Mouse (Mus musculus) urinary bladder, postnatal 14 days (tissue): Measurements from ENCODE around the gene Nkx3-2.
A peak's percentile ranks its signal among the peaks of the same experiment; 100 is the strongest.

Source experiments
- DNase-seq: peaks from one replicate; pipeline ENCODE4 v3.0.0; 2021; ENCODE audit warnings: low spot score

Nkx3-2 gene

DNA sequence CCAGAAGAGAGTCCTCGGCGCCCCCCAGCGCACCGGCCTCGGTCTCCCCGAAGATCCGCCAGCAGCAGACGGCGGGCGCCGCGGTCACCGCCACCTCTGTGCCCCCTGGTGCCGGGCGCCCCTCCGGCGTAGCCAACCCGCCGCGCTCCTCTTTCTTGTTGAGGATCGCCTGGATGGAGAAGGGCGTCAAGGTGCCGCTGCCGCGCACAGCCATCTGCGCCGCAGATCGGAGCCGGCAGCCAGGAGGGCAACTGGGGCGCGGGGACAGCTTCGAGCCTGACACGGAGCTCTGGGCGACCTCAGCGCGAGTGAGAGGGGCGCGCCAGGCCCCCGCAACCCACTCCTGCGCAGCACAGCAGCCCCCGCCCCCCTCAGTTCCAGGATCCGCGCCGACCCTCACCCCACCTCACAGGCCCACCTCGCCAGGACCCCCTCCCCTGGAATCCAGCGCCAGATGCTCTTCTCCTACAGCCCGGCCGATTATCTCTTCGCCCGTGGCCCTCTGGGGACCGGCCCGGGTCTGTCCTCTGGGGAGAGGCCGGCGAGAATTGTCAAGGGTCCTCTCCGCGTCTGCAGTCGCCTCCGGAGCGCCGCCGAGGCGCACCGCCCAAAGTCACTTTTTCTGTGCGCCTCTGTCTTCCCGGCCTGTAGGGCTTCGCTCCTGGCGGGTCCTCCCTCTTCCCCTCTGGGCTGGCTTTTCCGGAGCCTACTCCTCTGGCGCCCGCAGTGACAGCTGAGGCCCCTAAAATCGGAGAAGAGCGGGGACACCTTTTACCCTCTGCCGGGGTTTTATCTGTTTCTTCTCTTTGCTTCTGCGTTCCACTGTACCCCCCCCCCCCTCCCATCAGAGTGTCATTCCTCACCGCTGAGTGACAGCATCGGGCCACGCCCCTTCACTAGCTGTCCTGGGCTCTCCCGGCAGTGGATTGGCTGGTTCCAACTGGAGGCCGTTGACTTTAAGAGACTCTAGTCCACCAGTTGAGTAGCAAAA lies at the start of gene Nkx3-2:
Gene Nkx3-2, minus strand, starts transcription at position 771 of the 991 bp plus-strand sequence.
- DNase-seq: no peak

DNA sequence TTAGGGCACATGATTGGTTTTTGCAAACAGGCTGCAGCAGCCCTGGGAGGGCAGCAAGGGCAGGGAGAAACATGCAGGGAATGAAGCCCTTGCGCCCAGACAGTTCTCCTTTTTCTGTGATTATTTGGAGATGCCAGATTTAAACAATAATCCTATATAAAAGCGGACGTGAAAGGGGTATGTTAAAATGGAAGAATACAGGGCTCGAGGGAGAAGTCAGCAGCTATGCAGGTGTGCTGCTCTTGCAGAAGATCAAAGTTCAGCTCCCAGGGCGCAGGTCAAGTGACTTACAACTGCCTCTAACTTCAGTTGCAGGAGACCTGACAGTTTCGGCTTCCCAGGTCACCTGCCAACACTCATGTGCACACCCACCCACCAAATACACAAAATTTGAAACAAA lies 48.2 kb upstream of the Nkx3-2 start:
- DNase-seq: no peak

DNA sequence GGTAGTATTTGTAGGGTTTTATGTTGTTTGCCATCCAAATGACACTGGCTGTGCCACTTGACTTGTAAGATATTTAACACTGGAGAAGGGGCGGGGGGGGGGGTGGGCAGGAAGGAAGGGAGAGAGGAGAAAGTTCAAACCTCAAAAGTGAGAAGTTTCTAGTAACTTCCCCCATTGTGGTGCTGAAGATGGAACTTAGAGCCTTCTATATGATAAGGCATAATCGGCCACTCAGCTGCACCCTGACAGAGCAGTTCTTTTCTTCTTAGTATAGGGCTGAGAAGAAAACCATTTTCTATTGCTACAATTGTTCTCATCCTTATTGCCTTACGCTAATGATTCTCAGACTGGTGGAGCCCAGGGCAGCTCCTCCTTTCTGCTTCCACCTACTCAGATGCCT lies 47.0 kb upstream of the Nkx3-2 start:
- no peak for DNase-seq

DNA sequence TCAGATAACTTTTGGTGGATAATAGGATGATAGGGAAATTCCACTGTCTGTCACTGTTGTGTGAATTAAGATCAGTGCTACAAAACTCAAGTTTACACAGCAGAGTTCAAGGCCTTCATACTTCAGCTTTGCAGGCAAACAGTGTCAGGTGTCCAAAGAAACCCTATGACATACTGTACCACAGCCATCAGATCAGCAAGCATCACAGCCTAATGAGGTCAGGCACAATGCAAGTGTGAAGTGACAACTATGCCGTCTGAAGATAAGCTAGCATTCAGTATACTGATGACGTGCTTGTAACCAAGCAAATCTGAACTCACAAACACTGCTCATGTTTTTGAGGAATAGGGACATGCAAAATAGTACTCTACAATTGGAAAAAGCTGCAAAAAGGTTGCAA lies 43.1 kb upstream of the Nkx3-2 start:
- no peak for DNase-seq

DNA sequence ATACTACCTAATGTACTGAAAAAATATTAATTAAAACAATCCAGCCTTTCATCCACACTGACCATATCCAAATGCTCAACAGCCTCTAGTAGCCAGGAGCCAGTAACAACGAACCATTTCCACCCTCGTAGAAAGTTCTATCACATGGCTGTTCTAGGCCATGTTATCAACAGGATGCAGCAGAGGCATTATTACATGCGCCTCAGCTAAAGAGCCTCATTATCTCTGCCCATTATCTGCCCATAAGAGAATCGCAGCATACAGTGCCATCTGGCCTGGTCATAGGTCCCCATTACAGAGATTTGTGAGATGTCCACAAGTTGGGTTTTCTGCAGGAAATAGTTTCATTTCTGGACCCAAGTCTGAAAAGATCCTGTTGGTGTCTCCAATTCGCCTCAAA lies 41.9 kb upstream of the Nkx3-2 start:
- DNase-seq: no peak

DNA sequence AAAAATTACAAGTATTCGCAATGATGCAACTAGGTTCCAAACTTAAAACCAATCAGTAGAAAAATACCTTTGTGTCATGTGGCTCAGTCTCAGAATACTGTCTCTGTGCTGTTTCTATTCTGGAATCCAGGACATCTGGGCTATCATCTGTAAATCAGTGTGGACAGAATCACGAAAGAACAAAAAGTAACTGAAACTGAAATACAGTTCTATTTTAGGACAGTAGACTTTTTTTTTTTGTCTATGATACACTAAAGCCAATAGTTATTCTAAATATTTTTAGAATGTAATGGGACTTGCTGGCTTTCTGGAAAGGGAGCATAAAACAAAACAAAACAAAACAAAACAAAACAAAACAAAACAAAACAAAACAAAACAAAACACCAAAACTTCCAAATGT lies 40.8 kb upstream of the Nkx3-2 start:
- no peak for DNase-seq

DNA sequence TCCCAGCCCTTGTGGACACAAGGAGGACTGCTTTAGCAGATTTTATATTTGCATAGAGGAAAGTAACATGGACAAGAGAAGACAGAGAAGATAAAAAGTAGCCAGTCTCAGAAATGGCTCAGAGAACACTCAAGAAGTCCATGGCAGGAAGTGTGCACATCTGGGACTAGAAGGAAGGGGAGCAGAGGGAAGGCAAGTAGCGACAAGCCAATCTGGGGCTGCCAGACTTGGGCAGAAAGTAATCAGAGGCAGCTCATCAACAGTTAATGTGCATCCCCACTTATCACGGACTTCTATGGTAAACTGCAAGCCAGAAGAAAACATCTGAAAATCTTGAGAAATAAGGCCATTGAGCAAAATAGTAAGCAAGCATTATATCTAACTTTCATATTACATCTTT lies 40.3 kb upstream of the Nkx3-2 start:
- no peak for DNase-seq

DNA sequence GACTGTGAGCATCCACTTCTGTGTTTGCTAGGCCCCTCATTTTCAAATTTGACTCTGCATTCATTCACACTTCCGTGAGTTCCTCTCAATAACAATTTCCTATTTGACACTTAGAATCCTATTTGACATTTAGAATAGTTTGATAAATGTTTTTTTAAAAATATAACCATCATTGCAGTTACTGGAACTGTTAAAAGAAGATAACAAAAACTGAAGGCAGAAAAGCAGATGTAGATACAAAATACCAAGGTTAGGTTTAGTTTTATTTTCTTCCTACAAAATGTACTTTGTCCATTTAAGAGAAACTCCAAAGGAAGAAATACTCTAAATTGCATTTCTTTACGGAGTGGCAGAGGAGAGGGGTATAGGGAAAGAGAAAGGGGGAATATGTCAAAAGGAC lies 37.3 kb upstream of the Nkx3-2 start:
- DNase-seq: no peak

DNA sequence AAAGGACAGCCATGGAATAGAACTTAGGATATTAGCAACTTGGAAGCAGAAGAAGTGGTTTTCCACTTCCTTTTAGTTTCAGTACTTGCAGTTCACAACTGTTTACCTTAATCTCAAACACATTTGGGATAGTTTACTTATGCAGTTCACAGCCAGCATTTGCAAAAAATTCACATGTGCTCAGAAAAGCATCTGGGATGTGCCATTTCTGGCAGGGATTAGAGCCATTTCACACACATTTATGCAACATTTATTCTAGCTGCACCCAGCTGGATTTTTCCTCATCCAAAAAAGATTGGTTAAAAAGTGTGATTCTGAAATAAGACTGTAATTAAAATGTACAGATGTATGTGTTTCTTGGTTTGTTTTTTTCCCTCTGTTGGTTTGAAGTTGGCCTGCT lies 30.1 kb upstream of the Nkx3-2 start:
- DNase-seq: no peak

DNA sequence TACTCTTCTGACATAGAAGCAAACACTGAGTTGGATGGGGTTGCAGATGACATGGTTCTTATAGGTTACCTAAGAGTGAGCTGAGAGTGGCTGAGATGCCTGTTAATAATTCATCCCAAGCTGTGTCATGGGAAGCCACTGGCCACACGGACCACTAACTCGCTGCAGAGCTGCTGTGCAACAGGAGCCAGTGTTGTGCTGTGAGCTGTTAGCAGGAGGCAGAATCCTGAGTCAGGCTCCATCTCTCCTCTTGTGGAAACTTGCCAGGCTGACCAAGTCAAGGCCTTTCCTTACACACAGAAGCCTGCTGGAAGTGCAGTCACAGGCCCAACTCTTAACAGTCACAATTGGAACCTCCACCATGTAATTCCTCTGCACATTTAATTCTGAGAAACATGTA lies 26.2 kb upstream of the Nkx3-2 start:
- DNase-seq: no peak

DNA sequence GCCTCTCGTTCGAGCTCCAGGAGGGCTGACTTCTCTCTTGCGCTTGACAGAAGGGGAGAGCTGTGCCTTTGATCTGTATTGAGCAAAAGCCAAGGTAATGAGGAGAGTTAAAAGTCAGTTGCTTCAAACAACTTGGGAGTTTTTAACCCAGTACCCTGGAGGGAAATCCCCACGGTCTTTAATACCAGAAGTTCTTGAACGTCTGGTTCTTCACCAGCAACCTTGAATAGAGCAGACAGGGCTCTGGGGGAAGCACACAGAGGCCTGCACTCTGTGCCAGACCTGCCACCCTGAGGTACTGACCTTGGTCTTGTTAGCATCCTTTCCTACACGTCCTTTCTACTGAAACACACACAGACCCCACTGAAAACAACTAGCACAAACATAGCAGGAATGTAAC lies 24.6 kb upstream of the Nkx3-2 start:
- DNase-seq: no peak

DNA sequence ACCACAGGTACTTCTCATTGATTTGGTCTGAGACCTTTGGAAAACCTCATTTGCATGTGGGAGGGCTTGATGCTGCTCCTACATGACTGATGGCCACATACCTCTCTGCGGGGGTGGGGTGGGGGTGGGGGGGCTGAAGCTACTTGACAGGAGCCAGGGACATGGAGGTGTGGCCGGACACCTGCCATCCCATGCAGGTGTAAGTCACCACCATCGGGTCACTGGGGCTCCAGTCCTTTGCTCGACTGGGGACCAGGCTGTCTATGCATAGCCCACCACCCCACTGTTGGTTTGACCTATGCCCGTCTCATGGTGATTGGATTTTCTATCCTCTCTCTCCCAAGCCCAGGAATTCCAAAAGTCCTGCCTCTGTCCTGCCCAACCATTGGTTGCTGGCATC lies 17.6 kb upstream of the Nkx3-2 start:
- DNase-seq: no peak

DNA sequence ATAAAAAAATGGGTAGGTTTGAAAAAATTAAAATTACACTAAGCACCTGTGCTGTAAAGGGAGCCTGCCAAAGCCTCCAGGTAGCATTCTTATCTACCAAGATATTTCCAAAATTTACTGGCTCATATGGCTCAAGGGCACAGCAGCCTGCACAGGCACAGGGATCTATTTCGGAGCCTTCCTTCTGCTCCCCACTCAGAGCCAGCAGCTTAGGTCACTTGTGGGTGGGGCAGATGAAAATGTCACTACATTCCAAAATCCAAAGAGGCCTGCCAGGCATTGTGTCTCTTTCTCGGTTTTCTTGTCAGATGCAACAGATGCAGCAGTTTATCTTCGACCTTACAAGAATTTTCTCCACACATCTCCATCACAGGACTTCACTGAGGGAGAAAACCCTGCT lies 15.7 kb upstream of the Nkx3-2 start:
- DNase-seq: no peak

DNA sequence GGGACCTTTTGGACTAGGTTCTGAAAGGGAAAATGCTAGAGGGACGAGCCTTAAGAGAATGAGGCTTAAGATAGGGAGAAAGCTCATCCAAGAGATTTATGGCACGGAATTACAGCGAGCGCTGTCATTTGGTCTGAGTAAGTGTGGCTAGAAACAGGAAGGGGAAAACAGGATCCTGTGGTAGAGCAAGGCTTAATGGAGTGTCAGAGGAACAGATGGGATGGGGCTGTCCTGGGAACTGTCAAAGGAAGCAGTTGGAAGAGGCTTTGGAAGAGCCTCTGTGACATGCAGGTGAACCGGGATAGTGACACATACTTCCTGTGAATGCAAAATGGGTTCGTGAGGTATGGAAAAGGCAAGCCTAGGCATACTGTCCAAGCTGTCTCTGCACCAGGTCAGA lies 11.4 kb upstream of the Nkx3-2 start:
- DNase-seq: no peak

DNA sequence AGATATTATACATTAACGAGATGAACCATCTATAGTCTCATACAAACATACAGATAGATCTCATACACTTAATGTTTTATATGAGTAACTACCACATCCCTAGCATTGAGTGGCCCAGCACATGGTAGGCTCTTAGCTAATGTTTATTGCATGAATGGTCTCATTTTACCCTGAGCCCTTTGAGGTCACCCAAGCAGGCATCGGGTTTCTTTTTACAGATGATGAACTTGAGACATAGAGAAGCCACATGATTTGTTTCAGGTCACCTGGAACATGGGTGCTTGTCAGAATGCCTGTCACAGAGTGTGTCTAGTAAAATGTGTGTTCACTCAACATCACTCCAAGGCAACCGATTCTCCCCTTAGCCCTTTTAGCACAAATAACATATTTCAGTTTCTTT lies 11.0 kb upstream of the Nkx3-2 start:
- DNase-seq: no peak

DNA sequence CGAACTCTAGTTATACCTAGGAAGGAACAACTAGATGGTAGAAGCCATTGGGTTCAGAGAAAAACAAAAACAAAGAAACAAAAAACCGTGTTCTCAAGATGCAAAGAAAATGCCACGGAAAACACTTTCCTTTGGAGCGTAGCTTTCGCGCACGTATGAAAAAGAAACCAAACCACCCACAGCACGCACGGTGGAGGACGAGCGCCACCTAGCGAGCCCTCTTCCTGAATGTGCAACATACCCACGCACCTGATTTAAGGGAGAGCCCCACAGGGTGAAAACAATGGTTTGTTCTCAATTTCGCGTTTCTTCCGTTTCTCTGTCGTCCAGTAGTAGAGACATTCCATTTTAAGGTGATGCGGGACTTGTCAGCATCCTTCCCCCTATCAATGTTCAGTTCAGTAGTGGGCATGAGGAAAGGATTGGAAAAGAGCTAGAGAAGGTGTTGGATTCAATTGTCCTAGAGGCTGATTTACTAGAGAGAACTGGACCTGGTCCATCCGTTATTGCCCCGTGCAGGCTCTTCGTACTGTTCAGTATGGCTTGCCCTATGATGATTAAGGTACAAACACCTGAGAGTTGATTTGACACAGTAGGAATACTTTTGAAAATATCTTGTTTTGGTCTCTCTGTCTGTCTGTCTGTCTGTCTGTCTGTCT lies 4.2 kb upstream of the Nkx3-2 start:
- DNase-seq: peak; percentile 89

DNA sequence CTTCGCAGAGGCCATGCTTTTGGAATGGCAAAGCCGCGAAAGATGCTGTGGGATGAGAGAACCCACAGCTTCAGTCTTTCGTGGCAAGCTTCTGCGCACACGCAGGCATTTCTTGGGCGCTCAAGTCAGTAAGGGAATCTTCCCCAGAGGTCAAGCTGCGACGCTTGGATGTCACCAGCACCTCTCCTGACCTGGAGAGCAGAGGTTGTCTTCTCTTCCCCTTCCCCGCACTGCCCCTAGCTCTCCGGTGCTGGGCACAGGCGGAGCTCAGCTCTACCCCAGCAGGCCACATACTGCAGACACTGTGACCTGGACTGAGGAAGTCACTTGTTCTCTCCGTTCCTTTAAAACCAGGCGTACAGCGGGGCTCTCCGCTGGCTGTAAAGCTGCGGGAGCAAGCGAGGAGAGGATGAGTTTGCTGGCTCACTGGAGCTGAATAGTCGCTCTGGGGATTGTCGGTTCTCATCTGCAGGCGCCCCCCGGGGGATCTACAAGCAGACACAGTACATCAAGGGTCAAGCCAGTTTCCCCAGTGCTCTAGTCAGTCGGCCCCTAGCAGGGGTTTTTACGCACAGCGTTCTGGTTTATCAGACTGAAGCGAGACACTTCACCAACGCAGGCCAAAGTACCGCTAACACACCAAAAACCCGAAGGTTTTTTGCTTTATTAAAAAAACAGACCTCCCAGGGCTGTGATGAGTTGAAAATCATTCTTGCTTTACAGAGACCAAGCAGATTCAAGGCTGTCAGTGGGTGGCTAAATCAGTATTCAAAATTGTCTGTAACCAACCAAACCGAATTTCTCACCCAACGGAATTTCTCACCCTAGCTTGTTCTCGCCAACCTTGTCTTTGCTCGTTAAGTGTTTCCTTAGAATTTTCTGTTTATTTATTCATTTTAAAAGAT lies 3.2 kb upstream of the Nkx3-2 start:
- DNase-seq: no peak

DNA sequence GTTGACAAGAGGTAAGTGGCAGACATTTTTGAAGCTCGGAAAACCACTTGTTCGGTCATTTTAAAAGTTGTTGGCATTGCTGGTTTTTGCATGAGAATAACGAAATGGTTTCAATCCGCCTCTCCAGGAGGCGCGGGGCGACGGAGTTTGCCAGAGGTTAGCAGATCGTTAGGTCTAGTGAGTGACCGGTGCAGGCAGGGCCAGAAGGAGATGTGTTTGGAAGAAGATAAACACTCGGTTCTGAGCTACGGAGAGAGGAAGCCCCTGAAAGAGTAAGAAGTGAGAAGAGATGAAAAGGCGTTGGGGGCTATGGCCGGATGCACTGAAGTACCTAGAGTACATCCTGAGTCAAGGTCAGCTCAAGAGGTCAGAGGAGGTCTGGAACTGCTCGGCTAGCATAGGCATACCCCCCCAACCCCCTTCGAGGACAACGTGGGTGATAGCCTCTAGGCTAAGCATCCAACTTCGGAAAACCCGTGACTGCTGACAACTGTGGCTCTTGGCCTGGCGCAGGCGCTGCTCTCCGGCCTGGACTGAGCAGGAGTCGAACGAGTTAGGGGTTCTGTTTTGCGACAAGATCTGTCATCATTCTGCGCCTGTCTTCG lies 2.2 kb upstream of the Nkx3-2 start:
- DNase-seq: no peak

DNA sequence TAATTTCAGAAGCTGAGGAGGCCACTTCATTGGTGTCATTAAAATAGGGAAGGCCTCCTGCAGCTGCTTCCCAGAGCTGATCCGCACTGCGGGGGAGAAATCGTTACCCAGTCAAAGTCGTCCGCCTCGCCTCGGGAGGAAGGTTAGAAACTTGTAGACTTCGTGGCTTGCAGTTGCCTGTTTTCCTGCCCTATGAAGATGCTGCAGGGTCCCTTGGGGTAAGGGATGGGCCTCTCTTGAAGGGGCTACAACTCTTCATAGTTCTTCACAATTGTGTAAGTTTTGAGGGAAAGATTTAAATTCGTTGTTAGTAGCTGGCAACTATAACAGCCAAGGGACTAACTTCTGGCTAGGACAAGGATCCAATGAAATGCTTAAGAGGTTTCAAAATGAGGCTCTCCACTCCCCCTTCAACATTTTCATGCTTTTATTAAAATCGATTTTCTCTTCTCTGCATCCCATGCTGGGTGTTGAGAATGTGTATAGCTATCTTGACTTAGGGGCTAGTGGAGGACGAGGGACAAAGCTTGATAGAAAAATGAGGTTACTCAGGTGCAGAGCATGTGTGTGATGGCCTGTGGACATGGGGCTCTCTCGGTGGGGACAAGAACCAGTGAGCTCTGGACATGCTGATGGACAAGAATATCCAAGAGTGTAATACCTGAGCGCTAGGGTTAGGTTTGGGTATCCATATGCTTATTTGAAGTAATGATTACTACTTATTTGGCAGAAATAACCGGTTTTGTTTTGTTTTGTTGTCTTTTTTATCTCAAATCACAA lies 1.5 kb upstream of the Nkx3-2 start:
- DNase-seq: no peak

DNA sequence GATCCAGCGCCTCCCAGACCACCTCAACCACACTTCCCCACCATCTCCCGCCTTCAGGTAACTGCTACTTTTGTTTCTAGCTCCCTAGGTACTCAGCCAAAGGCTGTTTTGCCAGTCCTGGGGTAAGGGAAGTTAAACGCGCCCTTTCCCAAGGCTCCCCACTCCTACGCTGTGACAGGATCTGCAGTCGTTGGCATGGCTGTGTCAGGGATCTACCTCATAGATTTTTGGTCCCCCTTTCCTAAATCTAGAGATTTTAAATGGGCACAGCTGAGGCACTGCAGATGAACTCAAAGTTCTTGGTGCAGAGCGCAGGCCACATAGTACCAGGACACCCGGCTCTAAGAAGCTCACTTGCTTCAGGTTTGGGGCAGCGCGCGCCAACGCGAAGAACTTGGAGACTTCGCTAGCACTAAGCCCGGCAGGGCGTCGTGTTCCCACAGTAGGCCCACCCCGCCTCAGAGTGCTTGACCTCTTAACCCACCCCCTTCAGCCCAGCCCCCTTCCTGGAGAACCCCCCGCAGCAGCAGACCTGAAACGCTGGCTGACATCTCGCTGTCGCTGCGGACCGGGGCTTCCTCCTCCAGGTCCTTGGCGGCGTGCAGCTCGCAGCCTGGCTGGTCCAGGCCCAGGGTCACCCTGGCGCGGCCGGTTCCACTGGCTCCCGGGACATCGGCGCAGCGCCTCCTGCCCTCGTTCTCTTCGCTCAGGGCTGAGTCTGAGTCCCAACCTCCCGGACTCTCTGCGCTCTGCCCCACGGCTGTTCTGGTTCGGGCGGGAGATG lies 1.2 kb downstream of the Nkx3-2 start:
- peak; percentile 20 for DNase-seq
